Mouse (Mus musculus) testis, adult 2 months (tissue): ENCODE data around the gene Inpp4b.

ENCODE experiments used
- CTCF ChIP-seq: fragments of 200-500 bp; IDR thresholded peaks from 2 replicates; pipeline ENCODE4 v1.5.1; 2012; ENCODE audit warnings: low read depth, mild to moderate bottlenecking, inconsistent platforms, low read length, moderate library complexity; ENCODE audit not compliant: control insufficient read depth, insufficient read depth, insufficient replicate concordance
- POLR2A ChIP-seq: fragments of 200-500 bp; IDR thresholded peaks from 2 replicates; pipeline ENCODE4 v1.6.1; 2012; ENCODE audit warnings: low read depth, mild to moderate bottlenecking, inconsistent platforms, low read length, moderate library complexity; ENCODE audit not compliant: control insufficient read depth

GRCm38 (mm10) chr8:81361162-81361561, 18.8 kb downstream of the Inpp4b start:
- no peak for TF ChIP-seq CTCF
- TF ChIP-seq POLR2A, result no peak
